Mouse (Mus musculus): Measurements from ENCODE around the gene Lrp5.

GRCm38 (mm10) chr19:3589547-3589946 lies 96.8 kb downstream of the Lrp5 start:
- TF ChIP-seq CTCF (IDR thresholded peaks at IDR 0.05; ENCODE audit: low read depth) (peak; percentile 11; the same call in 1 of the 2 replicates), EP300 (IDR thresholded peaks at IDR 0.05; ENCODE audit: low read depth) (peak; percentile 60; the same call in 1 of the 2 replicates)
